Mouse (Mus musculus) embryo, embryonic 11.5 days (tissue): Measurements from ENCODE around the gene Btg1-ps2.
A peak's percentile ranks its signal among the peaks of the same experiment; 100 is the strongest.
"Not testable (repeated sequence)": the region's sequence is repeated elsewhere in the genome, so short reads cannot be mapped to it uniquely, and the experiment has no call there.

Experiments used
- DNase-seq: peaks from one replicate; pipeline ENCODE4 v3.0.0-alpha.2; 2012; ENCODE audit warnings: low read depth, low spot score

The Btg1-ps2 gene

DNA sequence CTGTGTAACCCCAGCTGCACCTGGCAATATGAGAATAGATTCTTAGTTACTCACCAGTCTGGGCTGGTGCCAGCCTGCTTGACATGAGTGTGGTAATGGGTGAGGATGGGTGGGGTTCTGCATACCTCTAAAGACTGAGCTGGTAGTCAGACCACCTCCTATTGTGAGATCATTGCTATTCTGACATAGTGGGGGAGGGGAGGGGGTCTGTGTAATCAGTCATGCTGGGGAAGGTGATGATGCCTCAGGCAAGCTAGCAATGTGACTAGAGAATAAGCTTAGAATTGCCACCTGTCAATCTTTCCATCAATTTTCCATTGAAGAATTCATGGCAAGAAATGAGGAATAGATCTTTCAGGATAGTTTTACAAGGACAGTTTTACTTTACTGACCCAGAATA lies at the start of gene Btg1-ps2:
Gene Btg1-ps2, minus strand, starts transcription at position 101 of the 400 bp plus-strand sequence.
- not testable (repeated sequence) for DNase-seq

GRCm38 (mm10) chrX:38085041-38085440 lies 42.1 kb upstream of the Btg1-ps2 start, which contains the start of gene Rhox11:
Gene Rhox11, minus strand, starts transcription at chrX:38085141.
- no peak for DNase-seq

DNA sequence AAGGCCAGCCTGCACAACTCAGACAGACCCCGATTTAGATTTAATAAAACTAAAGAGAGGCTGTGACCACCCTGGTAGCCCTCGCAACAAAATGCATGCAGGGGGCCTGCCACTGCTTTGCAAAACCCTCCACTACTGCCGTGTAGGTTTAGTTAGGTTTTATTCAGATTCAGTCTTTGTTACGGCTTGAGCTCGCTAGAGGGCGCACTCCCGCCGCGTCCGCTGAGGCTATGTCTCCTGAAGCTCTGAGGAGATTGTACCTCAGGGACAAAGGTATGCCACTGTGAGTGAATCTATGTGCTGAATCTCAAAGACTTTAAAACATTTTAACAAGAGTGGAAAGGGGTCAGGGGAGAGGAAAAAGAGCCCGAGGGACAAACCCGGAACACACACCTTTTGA lies 41.3 kb upstream of the Btg1-ps2 start:
- DNase-seq, result peak; percentile 16

DNA sequence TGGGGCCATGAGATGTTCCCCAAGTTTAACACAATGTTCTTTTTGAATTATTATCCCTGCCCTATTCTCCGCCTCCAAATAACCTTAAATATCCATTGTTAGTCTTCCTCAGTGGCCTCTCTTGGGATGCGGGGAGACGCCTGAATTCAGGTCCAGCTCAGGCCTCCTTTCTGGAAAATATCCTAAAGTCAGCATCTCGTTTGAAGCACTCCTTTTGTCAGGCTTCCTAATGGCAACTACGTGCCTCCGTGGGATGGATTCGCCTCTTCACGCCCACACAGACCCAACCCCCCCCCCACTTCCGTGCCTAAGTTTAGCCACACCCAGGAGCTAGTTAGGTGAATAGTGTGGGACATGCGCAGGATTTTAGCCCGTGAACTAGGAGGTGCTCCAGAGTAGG lies 23.3 kb upstream of the Btg1-ps2 start, which contains the start of gene Rhox10:
Gene Rhox10, plus strand, starts transcription at position 301 of the 400 bp plus-strand sequence.
- no peak for DNase-seq

GRCm38 (mm10) chrX:38061544-38061943 lies 18.6 kb upstream of the Btg1-ps2 start:
- DNase-seq, result peak; percentile 8

- DNase-seq, result no peak
Observed at GRCm38 (mm10) chrX:38039666-38040065, 3.2 kb downstream of the Btg1-ps2 start.

DNA sequence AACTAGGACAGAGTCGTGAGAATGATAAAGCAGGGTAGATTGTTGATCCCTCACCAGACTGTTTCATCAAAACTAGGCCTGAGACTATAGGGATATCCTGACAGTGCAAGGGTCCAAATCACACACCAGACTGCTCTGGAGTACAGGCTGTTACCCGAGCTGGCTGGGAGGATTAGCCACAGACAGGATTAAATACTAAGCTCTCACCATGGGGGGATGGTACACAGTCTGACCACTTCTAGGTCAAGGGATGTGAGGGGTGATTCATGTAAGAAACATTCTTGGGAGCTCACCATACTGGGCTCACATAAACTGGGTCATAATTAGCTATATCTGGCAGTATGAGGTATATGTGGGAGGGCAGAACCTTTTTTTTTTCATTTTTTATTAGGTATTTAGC lies 9.1 kb downstream of the Btg1-ps2 start:
- no peak for DNase-seq

DNA sequence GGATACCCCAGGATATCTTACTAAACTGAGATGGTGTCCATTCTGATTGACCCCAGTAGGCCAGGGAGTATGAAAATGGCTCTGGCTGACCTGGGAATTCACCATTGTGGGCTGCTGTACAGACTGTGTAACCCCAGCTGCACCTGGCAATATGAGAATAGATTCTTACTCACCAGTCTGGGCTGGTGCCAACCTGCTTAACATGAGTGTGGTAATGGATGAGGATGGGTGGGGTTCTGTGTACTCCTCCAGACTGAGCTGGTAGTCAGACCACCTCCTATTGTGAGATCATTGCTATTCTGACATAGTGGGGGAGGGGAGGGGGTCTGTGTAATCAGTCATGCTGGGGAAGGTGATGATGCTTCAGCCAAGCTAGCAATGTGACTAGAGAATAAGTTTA lies 24.3 kb downstream of the Btg1-ps2 start, which contains the start of gene Btg1-ps1:
Gene Btg1-ps1, minus strand, starts transcription at position 219 of the 400 bp plus-strand sequence.
- DNase-seq, result not testable (repeated sequence)

GRCm38 (mm10) chrX:38008756-38009155 lies 34.2 kb downstream of the Btg1-ps2 start:
- no peak for DNase-seq
